Mouse (Mus musculus) v-Abl transformed pro-B cells (cell line): Measurements from ENCODE around the gene Kcnj9.

Experiments used
- in situ Hi-C, 2 experiments: fragments of 400-800 bp; cut with MboI; formaldehyde crosslinking; loops; one replicate each; pipeline ENCODE4 v1.15.1; 2025; ENCODE audit not compliant: unreplicated experiment in 2 of 2

Kcnj9 gene

DNA sequence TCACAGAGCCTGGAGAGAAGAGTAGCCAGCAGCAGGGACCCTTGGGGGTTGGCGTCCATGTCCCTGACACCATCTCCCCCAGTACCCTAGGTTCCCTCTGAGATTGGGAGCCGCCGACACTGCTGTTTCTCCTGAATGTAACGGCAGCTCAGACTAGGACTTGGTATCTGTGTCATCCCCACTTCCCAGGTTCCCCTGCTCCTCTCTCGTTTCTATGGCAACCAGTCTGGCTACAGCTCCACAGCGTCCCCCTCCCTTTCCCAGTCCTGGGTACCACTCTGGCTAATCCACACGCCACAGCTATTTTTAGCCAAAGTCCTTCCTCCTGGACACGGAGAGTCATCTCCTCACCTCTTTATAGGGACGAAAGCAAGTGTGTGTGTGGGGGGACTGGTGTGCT, at the start of gene Kcnj9:
Gene Kcnj9 (minus strand): TSS at position 188 of the 400 bp plus-strand sequence.
- in situ Hi-C loops: loop anchor here in 1 of 2 experiments (25.0 kb wide), 1 partner anchor 517 kb away; no protein-coding TSS in a partner anchor

- in situ Hi-C loops: no loop called here
These were observed 47.8 kb upstream of the Kcnj9 start for GRCm38 (mm10) chr1:172376758-172377458.

DNA sequence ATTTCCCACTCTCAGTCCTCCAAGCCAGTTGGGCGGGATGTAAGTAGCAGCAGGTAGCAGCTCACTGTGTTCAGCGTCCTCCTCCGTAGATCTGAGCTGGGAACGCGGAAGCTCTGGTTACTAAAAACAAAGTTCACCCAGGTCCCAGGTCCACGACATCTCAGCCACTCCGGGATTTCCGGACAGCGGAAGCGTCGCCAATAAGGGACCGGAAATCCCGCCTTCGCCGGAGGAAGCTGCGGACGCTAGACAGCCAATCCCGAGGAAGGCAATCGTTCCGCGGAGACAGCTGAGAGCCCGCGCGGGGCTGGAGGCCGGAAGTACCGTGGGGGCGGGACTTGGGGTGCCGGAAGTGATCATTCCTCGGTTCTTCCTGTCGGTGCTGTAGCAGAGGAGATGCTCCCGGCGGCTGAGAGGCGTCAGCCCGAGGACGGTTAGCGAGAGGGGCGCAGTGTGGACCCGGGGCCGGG, 47.1 kb upstream of the Kcnj9 start, which contains the start of gene Pigm:
Gene Pigm (plus strand): TSS at position 349 of the 470 bp plus-strand sequence.
- in situ Hi-C loops: no loop called here

DNA sequence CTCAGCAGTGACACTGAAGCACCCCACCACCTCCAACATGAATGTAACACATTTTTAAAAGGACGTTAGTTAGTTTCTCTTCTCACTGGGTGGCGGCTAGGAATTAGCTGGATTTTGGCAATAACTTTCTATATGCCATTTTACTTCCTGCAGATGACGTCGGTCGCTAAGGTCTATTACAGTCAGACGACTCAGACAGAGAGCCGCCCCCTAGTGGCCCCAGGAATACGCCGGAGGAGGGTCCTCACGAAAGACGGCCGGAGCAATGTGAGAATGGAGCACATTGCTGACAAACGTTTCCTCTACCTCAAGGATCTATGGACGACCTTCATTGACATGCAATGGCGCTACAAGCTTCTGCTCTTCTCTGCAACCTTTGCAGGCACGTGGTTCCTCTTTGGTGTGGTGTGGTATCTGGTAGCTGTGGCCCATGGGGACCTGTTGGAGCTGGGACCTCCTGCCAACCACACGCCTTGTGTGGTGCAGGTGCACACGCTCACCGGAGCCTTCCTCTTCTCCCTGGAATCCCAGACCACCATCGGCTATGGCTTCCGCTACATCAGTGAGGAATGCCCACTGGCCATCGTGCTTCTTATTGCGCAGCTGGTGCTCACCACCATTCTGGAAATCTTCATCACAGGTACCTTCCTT, 39.8 kb upstream of the Kcnj9 start:
- in situ Hi-C loops: loop anchor here in 1 of 2 experiments (25.0 kb wide), 1 partner anchor 1057 kb away; no protein-coding TSS in a partner anchor

- in situ Hi-C loops: loop anchor here in 1 of 2 experiments (25.0 kb wide), 1 partner anchor 1052 kb away; no protein-coding TSS in a partner anchor
These were observed 35.6 kb upstream of the Kcnj9 start for GRCm38 (mm10) chr1:172364684-172365083.

- in situ Hi-C loops: loop anchor here (5.0 to 25.0 kb wide), 3 partner anchors 311 to 1046 kb away; no protein-coding TSS in a partner anchor
These were observed 29.2 kb upstream of the Kcnj9 start for GRCm38 (mm10) chr1:172358341-172358740.

- in situ Hi-C loops: loop anchor here (5.0 to 25.0 kb wide), 3 partner anchors 310 to 1045 kb away; no protein-coding TSS in a partner anchor
These were observed 28.4 kb upstream of the Kcnj9 start for GRCm38 (mm10) chr1:172357550-172357949.

DNA sequence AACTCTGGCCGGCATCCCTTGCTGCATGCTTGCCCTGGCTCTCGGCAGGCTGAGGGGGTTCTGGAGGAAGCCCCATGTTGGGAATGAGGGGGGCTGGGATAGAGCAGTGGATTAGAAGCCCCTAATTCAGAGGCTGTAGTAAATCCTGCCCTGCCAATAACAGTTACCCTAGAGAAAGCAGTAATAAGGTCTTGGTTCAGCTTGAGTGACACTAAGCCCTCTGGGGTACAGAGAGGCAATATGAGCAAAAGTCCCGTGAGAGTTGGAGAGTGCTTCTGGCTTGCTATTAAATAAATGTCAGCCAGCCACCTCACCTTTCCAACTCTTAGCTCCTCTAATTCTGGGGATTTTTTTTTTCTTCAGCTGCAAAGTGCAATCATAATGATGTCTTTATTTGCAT, 26.2 kb upstream of the Kcnj9 start:
- in situ Hi-C loops: loop anchor here (5.0 to 25.0 kb wide), 3 partner anchors 308 to 1043 kb away; no protein-coding TSS in a partner anchor

DNA sequence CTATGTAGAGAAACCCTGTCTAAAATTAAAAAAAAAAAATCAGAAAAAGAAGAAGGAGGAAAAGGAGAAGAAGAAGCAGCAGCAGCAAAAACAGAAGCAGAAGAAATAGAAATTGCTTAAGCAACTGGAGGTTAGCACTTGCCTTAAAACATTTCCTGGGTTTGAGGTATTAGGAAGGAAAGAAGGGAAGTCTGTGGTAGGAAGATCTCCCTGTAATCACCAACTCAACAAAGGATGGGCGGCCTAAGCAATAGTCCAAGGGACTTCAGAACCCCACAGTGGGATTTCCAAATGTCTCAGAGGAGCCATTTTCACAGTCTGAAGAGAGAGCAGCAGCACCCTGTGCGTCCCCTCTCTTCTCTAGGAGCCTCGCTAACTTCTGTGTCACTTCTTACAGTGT, 23.3 kb upstream of the Kcnj9 start:
- in situ Hi-C loops: loop anchor here in 1 of 2 experiments (10.0 to 25.0 kb wide), 2 partner anchors 528 to 1040 kb away; no protein-coding TSS in a partner anchor

- in situ Hi-C loops: loop anchor here in 1 of 2 experiments (10.0 to 25.0 kb wide), 2 partner anchors 527 to 1040 kb away; no protein-coding TSS in a partner anchor
These were observed 22.9 kb upstream of the Kcnj9 start for GRCm38 (mm10) chr1:172352001-172352400.

DNA sequence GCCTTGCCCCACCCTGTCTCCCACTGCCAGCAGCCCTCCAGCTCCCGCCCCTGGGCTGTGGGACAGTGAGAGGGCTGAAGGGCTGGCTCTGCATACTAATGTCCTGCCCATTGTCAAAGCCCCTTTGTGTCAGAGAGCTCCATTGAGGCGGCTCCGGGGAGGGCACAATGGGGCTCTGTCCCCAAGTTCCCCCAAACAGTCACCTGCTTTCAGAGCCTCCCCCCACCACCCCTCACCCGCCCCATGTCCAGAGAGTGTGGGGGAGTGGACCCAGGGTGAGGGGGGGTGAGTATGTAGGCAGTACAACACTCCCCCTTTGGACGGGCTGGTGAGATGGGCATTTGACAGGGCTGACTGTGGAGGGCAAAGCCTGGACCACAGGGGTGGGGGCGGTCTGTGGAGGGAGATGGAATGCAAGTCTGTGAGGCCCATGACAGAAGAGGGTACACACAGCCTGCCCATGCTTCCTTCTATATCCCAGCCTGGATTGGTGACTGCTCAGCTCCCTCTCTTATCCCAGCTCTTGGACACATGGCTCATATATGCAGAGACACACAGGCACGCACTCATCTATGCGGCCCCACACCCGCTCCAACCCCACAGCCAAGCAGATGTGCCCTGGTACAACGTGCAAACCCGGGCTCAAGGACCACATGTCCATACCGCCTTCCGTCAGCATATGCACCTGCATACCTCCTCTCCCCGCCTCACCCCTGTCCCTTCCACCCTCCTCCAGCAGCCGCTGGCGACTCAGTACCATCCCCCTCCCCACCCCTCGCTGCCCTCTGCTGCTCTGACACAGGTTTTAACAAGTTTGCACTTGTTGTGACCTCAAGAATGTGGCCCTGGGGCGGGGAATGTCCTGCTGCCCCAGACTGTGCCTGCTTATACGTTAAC, 21.0 kb upstream of the Kcnj9 start:
- in situ Hi-C loops: loop anchor here (10.0 to 25.0 kb wide), 3 partner anchors 525 to 1038 kb away; no protein-coding TSS in a partner anchor

- in situ Hi-C loops: loop anchor here in 1 of 2 experiments (25.0 kb wide), 1 partner anchor 537 kb away; no protein-coding TSS in a partner anchor
These were observed 20.4 kb upstream of the Kcnj9 start for GRCm38 (mm10) chr1:172349504-172349903.

GRCm38 (mm10) chr1:172347382-172347781, 18.3 kb upstream of the Kcnj9 start:
- in situ Hi-C loops: loop anchor here in 1 of 2 experiments (25.0 kb wide), 1 partner anchor 535 kb away; no protein-coding TSS in a partner anchor

DNA sequence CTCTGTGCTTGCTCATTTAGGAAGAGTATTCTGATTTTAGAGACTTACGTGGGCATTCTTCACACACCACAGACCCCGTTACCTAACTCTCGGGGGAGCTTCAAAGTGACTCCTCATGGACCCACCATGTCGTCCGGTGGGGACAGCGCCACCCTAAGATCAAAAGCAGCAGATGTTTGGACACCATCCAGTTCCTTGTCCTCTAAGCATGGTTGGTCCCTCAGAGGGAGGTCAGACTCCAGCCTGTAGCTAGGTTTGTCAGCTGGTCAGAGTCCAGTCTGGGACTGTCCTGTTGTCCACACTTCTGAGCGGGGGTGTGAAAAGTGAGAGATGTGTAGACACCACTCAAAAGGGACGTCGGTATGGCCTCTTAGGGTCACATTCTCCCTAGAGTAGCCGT, 17.6 kb upstream of the Kcnj9 start:
- in situ Hi-C loops: loop anchor here in 1 of 2 experiments (25.0 kb wide), 1 partner anchor 534 kb away; no protein-coding TSS in a partner anchor

- in situ Hi-C loops: loop anchor here in 1 of 2 experiments (25.0 kb wide), 1 partner anchor 533 kb away; no protein-coding TSS in a partner anchor
These were observed 15.7 kb upstream of the Kcnj9 start for GRCm38 (mm10) chr1:172344820-172345219.

- in situ Hi-C loops: loop anchor here in 1 of 2 experiments (25.0 kb wide), 1 partner anchor 532 kb away; no protein-coding TSS in a partner anchor
These were observed 14.8 kb upstream of the Kcnj9 start for GRCm38 (mm10) chr1:172343914-172344313.

GRCm38 (mm10) chr1:172342729-172343128, 13.6 kb upstream of the Kcnj9 start:
- in situ Hi-C loops: loop anchor here in 1 of 2 experiments (25.0 kb wide), 1 partner anchor 530 kb away; no protein-coding TSS in a partner anchor

DNA sequence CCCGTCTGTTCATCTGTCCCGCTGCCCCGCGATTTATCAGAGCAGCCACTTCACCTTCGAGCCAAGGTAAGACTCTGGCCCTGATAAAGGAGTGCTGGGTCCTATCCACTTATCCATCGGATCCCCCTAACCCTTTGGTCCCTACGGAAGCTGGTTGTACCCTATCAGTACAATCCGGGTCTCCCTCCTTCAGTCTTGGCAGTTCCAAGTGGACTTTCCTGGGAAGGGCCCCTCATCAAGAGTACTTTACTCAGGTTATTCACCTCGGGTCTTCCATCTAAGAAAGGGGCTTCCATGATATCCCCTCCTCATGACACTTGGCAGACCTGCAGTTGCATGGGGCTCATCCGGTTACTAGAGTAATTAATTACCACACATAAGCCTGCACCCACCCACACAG, 12.3 kb upstream of the Kcnj9 start:
- in situ Hi-C loops: loop anchor here in 1 of 2 experiments (25.0 kb wide), 1 partner anchor 529 kb away; no protein-coding TSS in a partner anchor

- in situ Hi-C loops: loop anchor here in 1 of 2 experiments (25.0 kb wide), 1 partner anchor 529 kb away; no protein-coding TSS in a partner anchor
These were observed 11.7 kb upstream of the Kcnj9 start, which contains the start of gene Kcnj10 for GRCm38 (mm10) chr1:172340729-172341321. Gene Kcnj10 (plus strand): TSS chr1:172341210.
